Mouse (Mus musculus) ovary, adult 18-20 months (tissue): ENCODE data around the gene Bpifa2.
A peak's percentile ranks its signal among the peaks of the same experiment; 100 is the strongest.
"Not testable (repeated sequence)": the region's sequence is repeated elsewhere in the genome, so short reads cannot be mapped to it uniquely, and the experiment has no call there.

Source experiments
- DNase-seq: peaks from one replicate; pipeline ENCODE4 v3.0.0; 2022; ENCODE audit warnings: low spot score, mixed read lengths

Gene Bpifa2

GRCm38 (mm10) chr2:154007965-154008364, at the start of gene Bpifa2:
TSS of gene Bpifa2 (plus strand) at chr2:154008265.
- DNase-seq = no peak

DNA sequence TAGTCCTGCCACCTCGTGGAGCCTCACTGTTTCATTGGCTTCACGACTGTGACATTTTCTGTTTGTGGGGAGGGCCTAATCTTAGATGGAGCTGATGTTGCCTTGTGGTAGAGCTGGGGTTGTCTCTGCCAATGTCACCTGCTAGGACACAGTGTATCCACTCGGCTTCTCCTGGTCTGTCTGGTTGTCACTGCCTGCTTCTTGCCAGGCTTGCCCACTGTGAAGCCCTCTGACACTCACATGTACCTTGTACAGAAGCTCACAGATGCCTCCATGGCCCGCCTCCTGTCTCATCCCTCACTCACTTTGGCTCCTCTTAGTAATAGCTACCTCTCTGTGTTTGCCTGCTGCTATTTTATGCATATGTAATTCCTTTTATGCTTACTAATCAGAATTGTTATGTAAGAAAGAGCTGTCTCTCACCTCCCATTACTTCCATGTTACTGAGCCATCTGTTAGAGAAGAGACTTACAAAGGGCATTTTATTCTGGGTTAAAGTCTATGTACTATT, 45.2 kb upstream of the Bpifa2 start:
- no peak for DNase-seq

GRCm38 (mm10) chr2:153963334-153963733, 44.7 kb upstream of the Bpifa2 start:
- no peak for DNase-seq

DNA sequence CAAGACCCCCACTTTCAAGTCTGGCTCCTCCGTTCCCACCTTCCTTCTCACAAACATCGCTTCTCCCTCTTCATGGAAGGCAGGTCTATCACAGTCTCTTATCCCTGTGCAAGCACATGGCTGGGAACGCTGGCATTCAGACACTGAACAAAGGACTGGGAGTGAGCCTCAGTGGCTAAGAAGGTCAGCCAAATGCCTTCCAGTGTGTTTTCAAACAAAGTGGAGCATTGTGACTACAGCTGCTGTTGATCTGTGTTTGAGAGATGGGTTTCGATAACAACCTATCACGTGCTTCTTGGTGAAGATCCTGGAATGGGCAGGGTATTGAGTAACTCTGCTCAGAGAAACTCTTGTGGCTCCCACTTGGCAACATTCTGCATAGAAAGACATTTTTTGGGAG, 37.8 kb upstream of the Bpifa2 start:
- DNase-seq = peak; percentile 15

DNA sequence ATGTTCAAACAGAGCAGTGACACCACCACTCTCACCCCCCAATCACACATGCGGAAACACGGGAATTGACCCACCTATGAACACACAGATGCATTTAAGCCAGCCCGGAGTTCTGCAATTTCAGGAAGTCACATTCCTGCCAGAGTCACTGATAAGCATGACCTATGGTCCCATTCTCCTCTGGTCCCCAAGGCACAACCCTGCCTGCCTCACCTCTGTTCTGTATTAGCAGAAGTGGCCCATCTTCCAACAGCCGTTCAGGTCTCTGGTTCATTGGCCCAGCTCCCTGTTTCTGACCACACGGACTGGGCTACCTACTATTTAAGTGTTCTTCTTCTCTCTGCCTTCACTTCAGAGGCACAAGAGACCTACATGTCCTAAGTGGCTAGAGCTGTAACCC, 33.5 kb upstream of the Bpifa2 start, which contains the start of gene Bpifa6:
Gene Bpifa6, plus strand, starts transcription at position 364 of the 400 bp plus-strand sequence.
- DNase-seq = no peak

DNA sequence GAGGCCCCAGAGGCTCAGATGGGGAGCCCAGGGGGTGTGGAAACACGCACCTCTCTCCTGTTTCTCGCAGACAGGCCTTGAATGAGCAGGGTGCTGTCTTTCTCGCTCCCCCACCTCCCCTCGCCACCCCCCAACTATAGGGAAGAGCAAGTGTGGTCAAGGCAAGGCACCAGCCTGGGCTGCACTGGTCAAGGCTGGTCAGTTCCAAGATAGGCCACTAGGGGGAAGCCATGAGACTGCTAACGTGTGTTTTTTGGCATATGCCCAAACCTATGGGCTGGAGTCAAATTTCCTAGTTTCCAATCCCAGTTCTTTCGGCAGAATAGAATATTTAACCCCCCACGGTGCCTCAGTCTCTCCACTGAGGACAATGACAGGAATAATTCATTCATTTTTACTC, 12.3 kb upstream of the Bpifa2 start:
- peak; percentile 23 for DNase-seq

GRCm38 (mm10) chr2:154000501-154000900, 7.6 kb upstream of the Bpifa2 start:
- DNase-seq = no peak

GRCm38 (mm10) chr2:154001056-154001455, 7.0 kb upstream of the Bpifa2 start:
- no peak for DNase-seq

DNA sequence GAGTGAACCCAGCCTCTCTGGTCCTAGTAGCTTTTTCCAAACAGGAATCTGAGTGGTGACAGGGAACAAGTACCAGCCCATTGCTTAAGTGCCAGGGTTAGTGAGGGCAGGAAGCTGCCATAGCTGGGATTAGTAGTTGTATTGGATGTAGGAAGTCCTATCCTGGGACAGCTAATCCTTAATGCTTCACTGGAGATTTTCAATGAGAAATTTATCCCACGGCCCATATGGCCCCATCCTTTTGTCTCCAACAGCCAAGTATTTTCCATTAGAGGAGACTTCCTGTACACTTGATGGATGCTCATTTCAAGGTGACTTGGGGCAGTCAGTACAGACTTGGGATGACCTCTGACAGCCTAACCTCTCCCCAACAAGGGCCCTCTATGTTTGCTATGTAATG, 3.6 kb upstream of the Bpifa2 start:
- DNase-seq = no peak

- DNase-seq = no peak
Observed at GRCm38 (mm10) chr2:154005094-154005493, 3.0 kb upstream of the Bpifa2 start.

- no peak for DNase-seq
Observed at GRCm38 (mm10) chr2:154005734-154006133, 2.3 kb upstream of the Bpifa2 start.

- no peak for DNase-seq
Observed at GRCm38 (mm10) chr2:154006331-154006730, 1.7 kb upstream of the Bpifa2 start.

- DNase-seq = no peak
Observed at GRCm38 (mm10) chr2:154007381-154007780, 684 bp upstream of the Bpifa2 start.

DNA sequence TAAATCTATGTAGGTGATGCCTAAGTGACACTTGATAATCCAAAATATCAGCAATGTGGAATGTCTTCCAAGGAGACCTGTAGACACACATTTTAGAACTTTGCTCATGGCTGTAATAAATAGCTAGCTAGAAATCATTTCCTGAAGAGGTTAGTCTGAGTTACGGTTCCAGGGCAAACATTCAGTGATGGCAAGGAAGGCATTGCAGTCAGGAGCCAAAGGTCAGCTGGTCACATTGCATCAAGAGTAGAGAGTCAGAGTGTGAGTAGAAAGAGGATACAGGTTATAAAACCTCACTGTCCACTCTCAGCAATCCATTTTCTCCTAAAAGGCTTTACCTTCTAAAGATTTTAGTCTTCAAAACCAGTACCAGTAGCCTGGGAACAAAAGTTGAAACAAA, 9.9 kb downstream of the Bpifa2 start:
- DNase-seq = no peak

DNA sequence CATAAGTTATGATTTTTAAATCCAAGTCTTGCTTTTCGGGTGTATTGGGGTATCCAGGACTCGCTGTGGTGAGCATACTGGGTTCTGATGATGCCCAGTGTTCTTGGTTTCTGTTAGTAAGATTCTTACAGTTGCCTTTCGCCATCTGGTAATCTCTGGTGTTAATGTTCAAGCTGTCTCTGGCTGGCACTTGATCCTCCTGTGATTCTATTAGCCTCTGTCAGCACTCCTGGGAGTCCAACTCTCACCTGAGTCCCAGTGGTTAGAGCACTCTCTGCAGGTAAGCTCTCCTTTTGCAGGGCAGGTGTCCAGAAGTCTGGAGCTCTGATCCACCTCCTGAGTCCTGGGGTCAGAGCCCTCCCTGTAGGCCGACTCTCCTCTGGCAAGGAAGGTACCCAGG, 16.6 kb downstream of the Bpifa2 start:
- not testable (repeated sequence) for DNase-seq

GRCm38 (mm10) chr2:154038932-154039331, 30.9 kb downstream of the Bpifa2 start:
- DNase-seq = no peak

GRCm38 (mm10) chr2:154044743-154045142, 36.7 kb downstream of the Bpifa2 start:
- no peak for DNase-seq

- DNase-seq = no peak
Observed at GRCm38 (mm10) chr2:154058690-154059089, 50.6 kb downstream of the Bpifa2 start.
